Mouse (Mus musculus) kidney, postnatal 25 days (tissue): Measurements from ENCODE around the gene Dclk1.

ENCODE experiments used
- DNase-seq, 2 experiments: peaks; one replicate each; pipeline ENCODE4 v3.0.0; 2021; ENCODE audit warnings: mixed read lengths in 2 of 2

Dclk1 gene

DNA sequence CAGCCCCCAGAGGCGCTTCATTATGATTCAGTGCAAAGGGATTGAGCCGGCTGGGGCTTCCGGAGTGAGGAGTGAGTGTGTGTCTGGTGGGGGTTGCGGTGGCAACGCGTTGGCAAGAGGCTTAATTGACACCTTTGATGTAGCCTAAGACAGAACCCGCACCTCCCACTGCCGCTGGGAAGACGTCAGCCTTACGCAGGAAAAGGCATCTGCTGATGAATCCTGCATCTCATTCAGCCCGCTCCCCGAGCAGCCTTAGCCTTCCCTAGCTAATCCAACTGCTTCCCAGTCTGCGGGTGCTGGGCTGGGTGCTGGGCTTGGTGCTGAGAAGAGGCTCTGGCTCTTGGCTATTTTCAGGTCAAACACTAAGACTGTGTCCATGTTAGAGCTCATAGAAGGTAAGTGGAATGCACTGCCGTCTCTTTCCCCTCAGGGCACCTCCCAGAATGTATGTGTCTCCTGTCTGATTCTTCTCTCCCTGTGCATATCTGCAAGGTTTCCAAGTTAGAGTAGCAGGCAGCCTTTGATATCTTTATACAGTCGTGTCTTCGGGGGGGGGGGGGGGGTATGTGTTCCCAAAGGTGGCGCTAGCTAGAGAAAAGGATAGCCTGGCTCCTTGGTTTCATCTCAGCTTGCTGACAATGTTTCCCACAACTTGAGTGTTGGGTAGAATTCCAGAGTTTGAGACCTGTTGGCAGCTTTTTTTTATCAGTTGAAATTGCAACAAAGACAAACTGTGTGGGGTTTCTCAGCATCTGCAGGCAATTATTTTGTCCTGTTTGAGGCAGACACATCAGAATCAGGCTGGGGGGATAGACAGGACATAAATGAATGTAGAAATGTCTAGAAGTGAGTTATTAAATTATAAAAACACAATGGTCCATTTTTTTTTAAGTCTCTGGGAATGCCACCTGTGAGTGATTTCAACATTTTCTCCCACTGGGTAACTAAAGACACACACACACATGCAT, 219.8 kb downstream of the Dclk1 start:
- DNase-seq = peak in 1 of 2 experiments; percentile 35

DNA sequence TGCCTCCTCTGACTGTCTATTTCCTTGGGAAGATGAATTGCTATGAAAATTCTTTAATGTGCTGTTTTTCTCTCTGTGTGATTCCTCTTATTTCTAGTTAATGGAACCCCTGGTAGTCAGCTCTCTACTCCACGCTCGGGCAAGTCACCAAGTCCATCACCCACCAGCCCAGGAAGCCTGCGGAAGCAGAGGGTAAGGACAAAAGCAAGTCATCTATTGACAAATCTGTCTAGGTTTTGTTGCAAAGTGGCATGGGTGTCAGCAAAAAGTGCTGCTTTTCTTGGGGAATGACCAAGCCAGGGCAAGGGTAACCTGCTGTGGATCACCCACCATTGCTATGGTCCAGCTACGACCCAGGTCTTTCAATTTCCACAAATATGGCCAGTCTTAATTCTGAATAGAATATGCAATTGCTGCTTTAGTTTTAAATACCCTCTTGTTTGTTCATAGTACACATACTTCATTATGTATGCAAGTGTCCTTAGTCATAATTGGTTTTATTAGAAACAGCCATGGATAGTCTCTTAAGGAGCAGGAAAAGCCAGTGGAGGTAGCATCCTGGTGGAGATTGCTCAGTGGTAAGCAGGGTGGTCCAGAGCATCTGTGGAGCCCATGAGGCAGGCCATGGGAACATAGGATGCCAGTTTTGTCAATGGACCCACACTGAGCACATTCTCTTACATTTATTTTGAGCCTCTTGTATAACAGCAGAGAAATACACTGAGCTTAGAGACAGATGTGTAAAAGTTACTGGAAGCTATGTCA, 220.9 kb downstream of the Dclk1 start:
- no peak for DNase-seq

DNA sequence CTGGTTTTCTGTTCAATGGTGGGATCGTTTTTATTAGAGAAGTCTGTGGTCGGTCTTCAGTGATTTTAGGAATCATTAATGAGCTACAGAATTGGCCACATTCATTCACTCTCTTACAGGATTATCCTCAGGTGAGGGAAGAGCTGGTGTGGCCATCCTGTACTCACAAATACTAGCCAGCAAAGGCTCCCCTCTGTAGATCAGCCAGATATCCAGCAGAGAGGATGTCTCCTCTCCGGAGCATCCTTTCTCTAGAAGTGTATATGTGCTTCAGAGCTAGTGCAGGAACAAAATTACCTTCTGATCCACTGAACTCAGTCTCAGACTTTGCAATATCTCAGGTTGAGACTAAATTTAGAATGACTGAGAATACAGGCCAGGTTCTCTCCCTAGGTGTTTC, 222.1 kb downstream of the Dclk1 start:
- DNase-seq = no peak

DNA sequence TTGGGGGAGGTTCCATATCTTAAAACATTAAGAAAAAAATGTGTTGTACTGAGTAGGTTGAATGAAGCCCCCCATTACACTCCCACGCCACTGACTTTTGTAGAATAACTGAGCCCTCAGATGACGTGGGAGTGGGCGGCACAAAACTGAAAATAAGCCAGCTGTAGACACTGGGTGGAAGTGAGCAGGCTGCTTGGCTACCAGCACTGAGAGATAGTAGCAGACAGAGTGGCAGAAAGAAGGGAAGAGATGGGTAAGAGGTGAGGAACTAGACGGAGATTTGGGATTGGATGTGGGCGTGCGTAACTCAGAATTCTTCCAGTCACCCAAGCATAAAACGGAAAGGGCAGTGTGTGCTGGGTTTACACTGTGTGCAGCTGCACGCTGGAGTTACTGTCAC, 223.6 kb downstream of the Dclk1 start:
- DNase-seq = no peak

DNA sequence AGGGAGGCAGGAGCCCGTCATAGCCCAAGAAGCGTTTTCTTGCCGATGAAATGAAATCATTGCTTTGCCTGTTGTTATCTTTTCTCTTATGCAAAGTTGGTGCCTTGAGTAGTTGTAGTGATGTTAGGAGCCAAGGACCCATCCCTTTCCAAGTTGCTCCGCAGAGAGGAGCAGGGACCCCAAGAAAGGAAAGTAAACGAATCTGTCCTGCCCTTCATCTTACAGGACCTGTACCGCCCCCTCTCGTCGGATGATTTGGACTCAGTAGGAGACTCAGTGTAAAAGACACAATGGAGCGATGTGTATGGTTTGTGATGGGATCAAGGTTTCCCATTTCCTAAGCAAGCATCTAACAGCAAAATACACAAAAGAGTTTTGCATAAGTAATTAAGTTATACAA, 224.2 kb downstream of the Dclk1 start:
- peak in 1 of 2 experiments; percentile 17 for DNase-seq

DNA sequence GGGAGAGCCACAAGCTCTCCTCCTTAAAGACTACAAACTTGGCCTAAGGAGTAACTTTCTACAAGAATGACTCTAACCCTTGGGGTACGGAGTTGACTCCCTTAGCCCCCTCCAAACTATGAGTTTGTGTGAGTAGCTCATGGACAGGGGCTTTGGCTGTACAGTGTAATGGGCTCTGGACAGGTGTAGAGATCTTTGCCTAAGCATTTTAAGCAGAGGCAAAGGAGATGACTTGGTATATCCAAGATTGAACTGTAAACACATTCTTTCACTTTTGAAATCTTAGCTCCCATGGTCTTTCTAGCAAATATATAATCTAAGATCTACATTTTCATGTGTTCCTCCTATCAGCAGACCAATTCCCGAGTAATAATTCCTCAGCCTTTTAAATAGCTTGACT, 229.9 kb downstream of the Dclk1 start, which contains the start of gene Gm21954:
Gene Gm21954 (minus strand): TSS at position 101 of the 400 bp plus-strand sequence.
- DNase-seq = no peak

DNA sequence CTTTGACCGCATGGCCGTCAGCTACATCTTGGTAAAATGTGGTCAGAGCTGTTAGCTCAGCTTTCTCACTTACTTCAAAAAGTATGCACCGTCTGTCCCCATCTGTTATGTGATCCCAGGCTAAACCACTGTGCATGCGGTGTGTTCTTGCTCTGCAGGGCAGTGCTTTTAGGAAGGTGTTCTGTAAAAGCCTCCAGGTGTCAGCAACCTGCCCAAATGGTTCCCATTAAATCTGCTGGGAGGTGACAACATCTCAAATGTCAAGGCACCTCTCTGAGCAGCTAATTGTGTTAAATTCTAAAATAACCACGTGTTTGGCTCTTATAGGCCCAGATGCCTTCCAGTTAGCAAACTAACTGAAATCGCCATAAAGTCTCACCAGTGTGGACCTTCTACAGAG, 231.0 kb downstream of the Dclk1 start:
- DNase-seq = no peak

DNA sequence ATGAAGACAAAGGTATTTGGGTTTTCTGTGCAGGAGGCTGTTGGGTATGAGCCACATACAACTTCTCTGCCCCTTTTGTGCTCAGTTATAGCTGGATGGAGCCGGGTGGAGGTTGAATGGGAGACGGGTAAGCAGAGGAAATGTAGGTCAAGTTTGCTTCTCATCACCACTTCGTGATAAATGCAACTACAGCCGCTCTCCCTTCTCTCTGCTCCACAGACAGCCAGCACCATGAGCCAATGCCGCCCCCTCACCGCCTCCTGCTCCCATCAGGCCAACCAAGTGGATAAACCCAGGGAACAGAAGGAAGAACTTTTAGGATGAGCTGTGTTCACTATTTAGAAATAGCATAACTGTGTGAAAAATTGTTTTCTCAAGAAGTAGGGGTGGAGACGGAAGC, 234.5 kb downstream of the Dclk1 start:
- DNase-seq = no peak

DNA sequence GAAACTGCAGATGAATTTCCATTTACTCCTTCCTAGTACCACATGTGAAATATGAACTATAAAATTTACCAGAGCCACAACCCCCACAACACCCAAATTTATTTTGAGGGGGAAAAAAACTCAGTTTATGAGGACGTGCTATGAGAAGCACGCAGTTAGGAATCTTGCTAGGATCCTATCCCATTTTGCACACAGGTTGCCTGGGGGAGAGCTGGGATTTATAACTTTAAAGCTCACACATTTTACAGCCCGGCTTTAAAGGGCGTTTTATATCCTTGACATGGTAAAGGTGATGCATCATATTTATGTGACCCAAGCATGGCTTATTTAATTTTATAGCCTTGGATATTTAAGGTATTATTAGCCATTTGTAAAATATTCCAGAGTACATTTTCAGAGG, 237.1 kb downstream of the Dclk1 start:
- DNase-seq = no peak

DNA sequence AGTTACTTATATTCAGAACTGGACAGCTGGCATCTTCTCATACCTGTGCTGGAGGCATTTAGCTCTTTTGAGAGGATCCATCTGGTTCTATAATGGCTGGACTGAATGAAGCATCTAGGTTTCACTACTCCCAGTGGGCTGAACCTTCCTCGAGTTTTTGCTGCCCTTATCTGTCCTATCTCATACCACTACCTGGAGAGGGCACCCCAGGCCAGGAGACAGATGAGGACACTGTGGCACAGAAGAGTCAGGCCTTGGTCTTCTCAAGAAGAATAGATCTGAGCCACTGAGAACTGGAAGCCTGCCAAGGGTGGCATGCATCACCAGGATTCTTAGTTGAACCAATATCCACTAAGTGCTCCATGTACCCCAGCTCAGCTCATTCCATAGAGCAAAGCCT, 239.0 kb downstream of the Dclk1 start:
- DNase-seq = no peak

DNA sequence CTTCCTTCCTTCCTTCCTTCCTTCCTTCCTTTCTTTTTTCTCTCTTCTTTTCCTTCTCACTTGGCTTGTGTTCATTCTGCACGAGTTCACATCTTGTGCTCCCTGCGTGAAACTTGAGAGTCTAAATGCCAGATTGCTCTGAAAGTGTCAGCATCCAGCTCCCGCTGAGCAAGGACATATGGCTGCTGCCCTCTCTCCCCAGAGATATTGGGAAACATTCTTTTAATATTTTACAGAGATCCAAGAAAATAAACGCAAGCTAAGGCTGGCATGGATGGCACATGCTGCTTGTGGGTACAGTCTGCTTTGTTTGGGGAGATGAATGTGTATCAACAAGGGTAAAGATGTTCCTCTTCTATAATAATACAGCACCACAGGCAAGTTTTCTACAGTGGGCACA, 241.2 kb downstream of the Dclk1 start:
- no peak for DNase-seq

DNA sequence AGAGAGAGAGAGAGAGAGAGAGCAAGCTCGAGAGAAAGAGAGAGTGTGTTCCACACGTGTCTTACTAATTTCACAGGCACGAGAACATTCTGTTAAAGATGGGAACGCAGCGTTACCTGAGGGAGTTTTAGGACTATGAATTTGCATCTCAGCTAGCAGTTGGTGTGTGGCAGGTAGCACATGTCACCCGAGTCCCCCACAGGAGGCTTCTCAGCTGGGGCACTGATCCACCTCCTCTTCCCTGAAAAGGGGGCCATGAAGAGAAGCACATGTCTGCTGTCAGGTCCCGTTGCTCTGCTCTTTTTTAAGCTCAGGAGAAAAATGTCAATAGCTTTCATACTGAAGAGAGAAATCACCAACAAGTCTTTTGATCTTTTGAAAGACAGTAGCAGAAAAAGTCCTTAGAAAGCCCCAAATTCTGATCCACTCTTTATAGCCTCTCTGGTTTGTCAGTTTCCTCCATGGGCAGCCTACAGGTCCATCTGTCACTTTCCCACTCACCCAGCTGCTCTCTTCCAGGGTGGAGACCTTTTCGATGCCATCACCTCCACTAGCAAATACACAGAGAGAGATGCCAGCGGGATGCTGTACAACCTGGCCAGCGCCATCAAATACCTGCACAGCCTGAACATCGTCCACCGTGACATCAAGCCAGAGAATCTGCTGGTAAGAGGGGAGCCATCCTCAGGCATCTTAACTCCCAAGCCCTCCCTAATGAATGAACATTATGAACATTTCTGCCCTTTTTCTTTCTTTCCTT, 247.2 kb downstream of the Dclk1 start:
- no peak for DNase-seq

DNA sequence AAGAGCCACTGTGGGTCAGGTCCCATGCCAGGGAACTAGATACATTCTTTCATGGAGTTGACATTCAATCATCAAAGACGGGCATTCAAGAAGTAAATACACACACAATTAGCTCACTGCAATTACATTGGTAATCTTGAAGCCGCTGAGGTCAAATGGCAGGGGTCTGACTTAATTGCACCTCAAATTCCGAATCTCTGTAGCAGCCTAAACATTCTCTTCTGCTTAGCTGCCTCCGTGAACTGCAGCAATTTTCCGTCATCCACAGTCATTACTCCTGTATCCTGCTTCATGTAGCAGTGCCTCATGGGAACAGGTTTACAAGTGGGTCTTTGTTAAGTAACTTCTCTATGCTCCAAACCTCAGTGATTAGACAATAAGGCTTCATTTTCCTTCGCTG, 249.9 kb downstream of the Dclk1 start:
- DNase-seq = no peak

DNA sequence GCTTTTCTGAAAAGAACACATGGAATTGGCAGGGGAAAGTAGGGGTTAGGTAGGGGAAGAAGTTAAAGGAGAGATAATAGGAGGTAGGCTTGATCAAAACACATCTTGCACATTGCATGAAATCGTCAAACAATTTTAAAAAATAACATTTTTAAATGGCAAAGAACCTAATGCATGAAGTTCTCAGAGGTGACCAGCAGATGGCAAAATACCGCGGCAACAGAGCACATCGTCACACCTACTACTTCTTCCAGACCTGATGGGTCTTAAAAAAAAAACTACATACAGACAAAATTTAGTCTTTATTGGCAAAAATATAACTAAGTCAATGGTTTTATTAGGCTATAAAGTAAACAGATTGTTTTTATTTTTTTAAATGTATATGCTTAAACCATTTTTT, 252.2 kb downstream of the Dclk1 start:
- DNase-seq = peak in 1 of 2 experiments; percentile 17

DNA sequence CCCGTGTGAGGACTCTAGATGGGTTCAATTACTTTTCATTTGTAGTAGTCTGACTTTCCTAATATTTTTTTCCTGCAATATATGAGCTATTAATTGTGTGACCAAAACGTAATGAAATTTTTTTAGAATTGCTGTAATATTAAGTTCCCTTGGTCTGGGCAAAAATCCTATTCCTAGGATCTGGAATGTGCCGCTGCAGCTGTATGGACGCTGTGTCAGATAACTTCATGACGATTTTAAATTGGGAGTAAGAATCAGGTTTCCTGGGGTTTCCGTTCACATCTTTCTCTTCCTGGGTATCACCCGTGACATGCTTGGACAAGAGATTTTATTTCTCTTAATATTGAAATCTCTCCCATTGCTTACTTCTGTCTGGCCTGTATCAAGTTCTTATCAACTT, 253.1 kb downstream of the Dclk1 start:
- no peak for DNase-seq

DNA sequence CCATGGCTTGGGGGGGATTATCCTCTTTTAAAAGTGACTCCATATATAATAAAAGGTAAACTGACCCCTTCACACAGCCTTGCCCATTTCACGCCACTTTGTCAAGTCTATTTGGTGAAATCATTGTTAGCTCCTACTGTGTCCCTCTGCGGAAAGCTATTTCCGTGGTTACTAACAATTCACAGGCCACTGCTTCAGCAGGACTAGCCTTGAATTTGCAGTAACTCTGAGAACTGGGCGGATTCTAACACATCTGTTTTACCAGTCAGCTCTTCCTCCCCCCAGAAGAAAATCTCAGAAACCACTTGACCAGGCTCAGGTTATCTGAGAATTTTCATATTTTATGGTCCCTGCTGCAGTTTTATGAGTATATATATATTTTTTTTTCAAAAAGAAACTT, 253.7 kb downstream of the Dclk1 start:
- no peak for DNase-seq

DNA sequence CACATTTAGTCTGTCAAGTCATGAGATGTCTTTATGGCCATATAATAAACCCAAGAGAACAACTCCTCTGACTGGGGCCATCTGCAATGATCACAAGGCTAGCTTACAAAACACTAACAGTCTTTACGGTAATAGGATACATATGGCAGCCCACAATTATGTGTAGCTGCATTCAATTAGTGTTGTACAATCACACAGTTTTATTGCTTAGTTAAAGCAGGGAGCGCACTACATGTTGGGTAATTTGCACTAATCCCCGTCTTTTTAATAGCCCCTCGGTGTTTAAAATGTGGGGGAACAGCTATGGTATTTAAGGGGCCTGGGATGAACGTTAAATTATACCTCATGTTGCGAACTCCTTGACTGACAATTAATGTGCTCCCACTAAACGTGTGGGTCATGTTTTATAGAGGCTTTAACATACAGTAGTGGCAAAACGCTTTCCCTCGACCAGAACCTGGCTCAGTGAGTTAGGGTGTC, 254.3 kb downstream of the Dclk1 start:
- DNase-seq = no peak

DNA sequence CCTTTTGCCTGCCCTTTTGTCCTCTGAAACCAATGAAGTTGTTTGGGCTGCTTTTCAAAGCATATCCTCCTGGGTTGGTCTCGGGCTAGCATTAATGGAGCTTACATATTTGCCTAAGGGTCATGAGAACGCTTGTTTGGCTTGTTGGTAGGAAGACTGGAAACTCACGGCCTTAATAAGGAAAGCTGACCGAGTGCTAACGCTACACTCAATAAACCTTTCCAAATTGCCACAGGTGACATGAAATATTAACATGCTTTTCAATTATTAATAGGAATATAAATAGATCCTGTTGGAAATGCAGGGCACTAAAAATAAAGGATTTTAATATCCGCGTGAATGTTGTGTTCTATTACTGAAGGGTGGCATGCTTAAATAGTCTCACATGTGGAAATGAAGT, 257.1 kb downstream of the Dclk1 start:
- DNase-seq = no peak

DNA sequence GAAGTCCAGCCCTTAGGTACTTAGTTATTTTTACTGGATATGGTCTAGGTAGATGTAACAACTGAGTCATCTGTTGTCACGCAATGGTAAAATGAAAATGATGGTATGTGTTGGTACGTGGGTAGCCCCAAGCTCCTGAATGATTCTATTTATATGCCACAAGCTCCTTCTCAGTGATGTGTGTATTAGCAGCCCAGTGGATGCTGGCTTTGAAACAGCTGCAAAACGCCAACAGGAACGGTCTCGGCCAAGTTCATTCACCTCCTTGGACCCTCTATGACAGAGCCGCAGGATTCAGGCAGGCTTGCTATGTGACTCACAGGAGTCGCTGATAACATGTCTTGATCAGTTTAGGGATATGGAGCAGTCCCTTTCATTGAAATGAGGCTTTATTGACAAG, 268.0 kb downstream of the Dclk1 start:
- no peak for DNase-seq

DNA sequence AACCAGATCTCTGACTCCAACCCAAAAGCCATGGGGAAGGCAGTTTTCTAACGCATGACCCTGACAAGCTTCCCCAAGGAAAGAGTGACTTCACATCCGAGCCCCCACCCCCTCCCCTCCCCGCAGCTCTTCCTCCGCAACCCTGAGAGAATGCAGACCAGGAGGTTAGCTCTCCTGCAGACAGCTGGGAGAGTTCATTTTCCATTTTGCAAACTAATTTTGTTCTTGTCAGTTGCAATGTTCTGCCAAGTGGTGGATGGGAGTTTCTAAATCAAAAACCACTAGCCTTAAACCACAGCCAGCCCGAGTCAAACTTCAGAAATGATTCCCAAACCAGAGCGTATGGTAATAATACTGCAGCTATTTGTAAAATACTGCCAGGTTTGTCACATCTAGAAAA, 269.5 kb downstream of the Dclk1 start:
- no peak for DNase-seq

DNA sequence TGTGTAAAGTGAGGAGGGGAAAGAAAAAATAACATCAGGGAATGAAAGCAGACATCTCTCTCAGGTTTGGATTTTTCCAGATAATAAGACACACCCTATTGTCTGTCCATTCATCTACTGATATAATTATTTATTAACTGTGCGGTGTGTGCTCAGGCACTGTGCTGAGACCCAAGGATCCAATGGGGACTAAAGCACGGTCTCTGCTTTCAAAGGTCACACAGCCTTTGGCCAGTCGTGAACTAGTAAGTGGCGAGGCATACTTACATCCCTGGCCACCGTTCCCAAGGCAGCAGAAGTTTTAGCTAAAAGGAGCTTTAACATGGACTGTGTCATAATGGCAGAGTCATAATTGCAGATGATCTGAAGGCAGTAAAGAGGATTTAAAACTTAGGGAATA, 273.8 kb downstream of the Dclk1 start:
- no peak for DNase-seq

DNA sequence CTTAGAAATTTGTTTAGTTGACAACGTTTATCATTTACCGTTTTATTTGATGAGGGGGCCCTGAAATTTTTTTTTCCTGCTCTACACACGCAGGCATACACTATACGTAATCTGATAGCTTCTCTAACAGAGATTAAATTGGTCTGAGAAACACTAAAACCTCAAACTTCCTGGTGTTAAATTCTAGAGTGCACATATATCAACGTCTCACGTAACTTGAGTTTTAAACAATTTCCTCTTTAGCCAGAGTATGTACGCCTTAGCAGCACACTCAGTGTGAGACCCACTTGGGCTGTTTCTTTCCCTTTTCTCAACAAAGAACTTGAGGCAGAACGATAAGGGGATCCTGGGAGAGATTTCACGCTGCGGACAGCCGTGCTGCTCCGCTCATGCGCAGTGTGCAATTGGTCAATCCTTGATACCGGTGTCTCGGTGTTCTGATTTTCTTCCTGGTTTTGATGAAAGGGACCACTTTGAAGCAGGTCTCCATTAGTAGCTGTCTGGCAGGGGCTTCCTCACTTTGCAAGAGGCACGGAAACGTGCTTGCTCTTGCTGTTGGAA, 275.4 kb downstream of the Dclk1 start:
- DNase-seq = no peak
